Mouse (Mus musculus): ENCODE results near the gene Gstt4. TPM values are rescaled to one million over a fixed set of nuclear protein-coding genes. Genes with fewer than 3 reads are reported as not detected.

Gene Gstt4
- polyA plus RNA-seq, 1 experiment, result not detected

DNA sequence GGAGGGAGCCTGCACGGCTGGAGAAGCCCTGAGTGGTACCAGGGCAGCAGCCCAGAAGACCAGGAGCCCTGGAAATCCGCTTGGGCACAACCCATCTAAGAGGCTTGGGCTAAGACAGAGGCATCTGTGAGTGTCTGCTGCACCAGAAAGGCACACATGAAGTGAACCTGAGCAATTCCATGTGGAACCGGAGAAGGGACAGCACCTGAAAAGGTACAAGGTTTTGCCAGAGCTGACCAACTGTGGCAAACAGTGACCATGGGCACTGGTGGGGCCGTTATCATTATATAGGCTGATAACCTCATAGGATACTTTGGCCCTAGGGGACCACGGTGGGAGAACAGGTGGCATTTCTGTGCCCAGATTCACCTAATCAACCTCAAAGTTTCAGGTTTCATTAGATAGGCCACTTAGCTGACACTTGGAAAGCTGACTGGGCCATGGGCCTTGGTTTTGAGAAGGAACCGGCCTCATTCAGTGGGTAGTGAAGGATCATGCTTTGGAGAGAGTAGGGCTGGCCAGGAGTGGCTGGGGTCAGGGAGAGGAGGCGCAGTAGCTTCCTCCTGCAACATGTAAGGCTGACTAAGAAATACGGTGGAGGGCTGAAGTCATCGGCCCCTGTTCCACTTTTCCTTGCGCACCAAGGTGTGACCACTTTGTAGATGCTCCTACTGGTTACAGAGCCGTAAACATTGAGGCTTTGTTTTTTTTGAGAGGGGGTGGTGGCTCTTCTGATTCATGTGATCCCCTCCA is 34.0 kb upstream of the Gstt4 start:
- H3K4me3 ChIP-seq (ENCODE audit: extremely low read depth, insufficient read depth, insufficient read length), result no peak overlapping the region
- no peaks in the 10 kb centered on the region for H3K27me3 ChIP-seq (ENCODE audit: control insufficient read depth, insufficient read depth, low read length)
- H3K4me1 ChIP-seq (ENCODE audit: control insufficient read depth, insufficient read depth, insufficient read length), result peaks cover 5% of the 10 kb centered on the region; the same call in 1 of the 2 replicates
- 91% methylated on average over 11 of the region's 11 CpGs for WGBS
- no peak for DNase-seq (ENCODE audit: low read depth in 1 of 2, low spot score in 2 of 2)
- H3K36me3 ChIP-seq (ENCODE audit: control insufficient read depth, insufficient read depth, low read length), result peaks cover 4% of the 10 kb centered on the region; the same call in 1 of the 2 replicates
- TF ChIP-seq CTCF (IDR thresholded peaks at IDR 0.05; ENCODE audit: extremely low read depth, insufficient read depth, insufficient read length, insufficient replicate concordance) (no peak), POLR2A (IDR thresholded peaks at IDR 0.05; ENCODE audit: low read depth, low read length) (no peak)
- no peak overlapping the region for H3K27ac ChIP-seq (ENCODE audit: insufficient read depth, low read length)

DNA sequence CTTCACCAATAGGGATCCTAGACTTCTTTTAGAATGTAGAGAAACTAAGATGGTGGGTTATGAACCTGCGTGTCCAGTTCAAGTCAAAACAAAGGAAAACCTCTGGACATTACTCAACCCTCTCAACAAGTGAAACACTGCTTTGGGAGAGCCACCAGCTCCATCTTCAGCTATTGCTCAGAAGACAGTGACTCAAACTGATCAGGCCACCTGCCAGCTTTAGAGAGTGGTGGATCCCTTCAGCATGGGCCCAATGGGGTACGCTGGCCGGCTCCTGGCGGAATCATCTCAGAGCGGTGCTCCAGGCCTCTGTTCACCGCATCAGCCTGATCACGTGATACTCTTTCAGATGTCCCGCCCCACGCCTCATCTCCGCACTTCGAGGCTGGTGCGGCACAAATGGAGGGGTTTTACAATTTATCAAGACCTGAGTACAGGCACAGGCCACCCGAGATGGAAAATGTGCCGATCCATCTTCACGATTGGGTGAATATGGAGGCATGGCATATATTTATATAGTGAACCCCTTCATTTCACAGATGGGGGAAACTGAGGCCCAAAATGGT is 33.2 kb upstream of the Gstt4 start:
- DNase-seq (ENCODE audit: low read depth in 1 of 2, low spot score in 2 of 2), result no peak
- Histone ChIP-seq H3K4me1 (ENCODE audit: control insufficient read depth, insufficient read depth, insufficient read length) (peaks cover 5% of the 10 kb centered on the region; the same call in 1 of the 2 replicates), H3K36me3 (ENCODE audit: control insufficient read depth, insufficient read depth, low read length) (peaks cover 4% of the 10 kb centered on the region; the same call in 1 of the 2 replicates), H3K27ac (ENCODE audit: insufficient read depth, low read length) (no peak overlapping the region), H3K27me3 (ENCODE audit: control insufficient read depth, insufficient read depth, low read length) (no peaks in the 10 kb centered on the region), H3K4me3 (ENCODE audit: extremely low read depth, insufficient read depth, insufficient read length) (no peak overlapping the region)
- TF ChIP-seq POLR2A (IDR thresholded peaks at IDR 0.05; ENCODE audit: low read depth, low read length), result no peak
- no peak for TF ChIP-seq CTCF (IDR thresholded peaks at IDR 0.05; ENCODE audit: extremely low read depth, insufficient read depth, insufficient read length, insufficient replicate concordance)
- WGBS, result 95% methylated on average over 15 of the region's 15 CpGs

GRCm38 (mm10) chr10:75854791-75855190 is 32.4 kb upstream of the Gstt4 start:
- no peak for DNase-seq (ENCODE audit: low read depth in 1 of 2, low spot score in 2 of 2)
- H3K36me3 ChIP-seq (ENCODE audit: control insufficient read depth, insufficient read depth, low read length), result peaks cover 4% of the 10 kb centered on the region; the same call in 1 of the 2 replicates
- 87% methylated on average over 6 of the region's 6 CpGs for WGBS
- TF ChIP-seq POLR2A (IDR thresholded peaks at IDR 0.05; ENCODE audit: low read depth, low read length) (no peak), CTCF (IDR thresholded peaks at IDR 0.05; ENCODE audit: extremely low read depth, insufficient read depth, insufficient read length, insufficient replicate concordance) (no peak)
- no peak overlapping the region for H3K27ac ChIP-seq (ENCODE audit: insufficient read depth, low read length)
- H3K4me3 ChIP-seq (ENCODE audit: extremely low read depth, insufficient read depth, insufficient read length), result no peak overlapping the region
- H3K27me3 ChIP-seq (ENCODE audit: control insufficient read depth, insufficient read depth, low read length), result no peaks in the 10 kb centered on the region
- H3K4me1 ChIP-seq (ENCODE audit: control insufficient read depth, insufficient read depth, insufficient read length), result peaks cover 5% of the 10 kb centered on the region; the same call in 1 of the 2 replicates

GRCm38 (mm10) chr10:75854096-75854495 is 31.8 kb upstream of the Gstt4 start:
- Histone ChIP-seq H3K4me3 (ENCODE audit: extremely low read depth, insufficient read depth, insufficient read length) (no peak overlapping the region), H3K27ac (ENCODE audit: insufficient read depth, low read length) (no peak overlapping the region), H3K27me3 (ENCODE audit: control insufficient read depth, insufficient read depth, low read length) (no peaks in the 10 kb centered on the region), H3K4me1 (ENCODE audit: control insufficient read depth, insufficient read depth, insufficient read length) (peaks cover 4% of the 10 kb centered on the region; the same call in 1 of the 2 replicates), H3K36me3 (ENCODE audit: control insufficient read depth, insufficient read depth, low read length) (peaks cover 4% of the 10 kb centered on the region; the same call in 1 of the 2 replicates)
- no peak for DNase-seq (ENCODE audit: low read depth in 1 of 2, low spot score in 2 of 2)
- TF ChIP-seq POLR2A (IDR thresholded peaks at IDR 0.05; ENCODE audit: low read depth, low read length), result no peak
- TF ChIP-seq CTCF (IDR thresholded peaks at IDR 0.05; ENCODE audit: extremely low read depth, insufficient read depth, insufficient read length, insufficient replicate concordance), result no peak
- 70% methylated on average over 5 of the region's 5 CpGs for WGBS

GRCm38 (mm10) chr10:75853452-75853851 is 31.1 kb upstream of the Gstt4 start:
- peak; percentile 66 to 78 for DNase-seq (ENCODE audit: low read depth in 1 of 2, low spot score in 2 of 2)
- TF ChIP-seq CTCF (IDR thresholded peaks at IDR 0.05; ENCODE audit: extremely low read depth, insufficient read depth, insufficient read length, insufficient replicate concordance) (peak; percentile 56; the same call in 1 of the 2 replicates), POLR2A (IDR thresholded peaks at IDR 0.05; ENCODE audit: low read depth, low read length) (no peak)
- 29% methylated on average over 10 of the region's 10 CpGs for WGBS
- peaks cover 4% of the 10 kb centered on the region; the same call in 1 of the 2 replicates for H3K36me3 ChIP-seq (ENCODE audit: control insufficient read depth, insufficient read depth, low read length)
- H3K27ac ChIP-seq (ENCODE audit: insufficient read depth, low read length), result no peak overlapping the region
- H3K4me3 ChIP-seq (ENCODE audit: extremely low read depth, insufficient read depth, insufficient read length), result no peak overlapping the region
- no peaks in the 10 kb centered on the region for H3K4me1 ChIP-seq (ENCODE audit: control insufficient read depth, insufficient read depth, insufficient read length)
- H3K27me3 ChIP-seq (ENCODE audit: control insufficient read depth, insufficient read depth, low read length), result no peaks in the 10 kb centered on the region

DNA sequence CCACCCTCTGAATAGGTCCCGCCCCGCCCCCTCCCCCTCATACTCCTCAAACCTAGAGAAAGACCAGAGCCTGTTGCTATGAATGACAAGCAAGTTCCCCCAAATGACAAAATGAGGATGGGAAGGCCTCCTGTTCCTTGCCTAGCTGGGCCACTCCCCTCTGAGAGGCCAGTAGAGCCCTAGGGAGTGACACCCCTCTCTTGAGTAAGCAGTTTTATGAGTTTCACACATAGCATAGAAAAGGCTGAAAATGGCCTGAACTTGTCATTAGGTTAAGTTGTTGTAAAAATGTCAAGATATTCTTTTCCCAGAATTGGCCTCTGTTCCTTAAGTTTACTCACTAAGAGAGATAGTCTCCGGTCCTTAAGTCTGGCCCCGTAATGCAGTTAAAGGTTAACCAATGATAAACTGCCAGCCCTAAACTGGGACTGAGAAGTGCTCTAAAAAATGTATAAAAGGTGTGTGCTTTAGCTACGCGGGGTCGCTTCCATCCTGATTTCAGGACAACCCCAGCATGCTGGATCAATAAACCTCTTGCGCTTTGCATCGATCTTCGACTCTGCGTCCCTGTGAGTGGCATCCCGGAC is 30.3 kb upstream of the Gstt4 start:
- Histone ChIP-seq H3K27me3 (ENCODE audit: control insufficient read depth, insufficient read depth, low read length) (no peaks in the 10 kb centered on the region), H3K4me1 (ENCODE audit: control insufficient read depth, insufficient read depth, insufficient read length) (no peaks in the 10 kb centered on the region), H3K4me3 (ENCODE audit: extremely low read depth, insufficient read depth, insufficient read length) (no peak overlapping the region), H3K36me3 (ENCODE audit: control insufficient read depth, insufficient read depth, low read length) (peaks cover 1% of the 10 kb centered on the region; the same call in 1 of the 2 replicates), H3K27ac (ENCODE audit: insufficient read depth, low read length) (no peak overlapping the region)
- TF ChIP-seq CTCF (IDR thresholded peaks at IDR 0.05; ENCODE audit: extremely low read depth, insufficient read depth, insufficient read length, insufficient replicate concordance), result no peak
- no peak for TF ChIP-seq POLR2A (IDR thresholded peaks at IDR 0.05; ENCODE audit: low read depth, low read length)
- DNase-seq (ENCODE audit: low read depth in 1 of 2, low spot score in 2 of 2), result no peak
- WGBS, result 96% methylated on average over 12 of the region's 12 CpGs
